Mouse (Mus musculus): ENCODE measurements around the gene Ubash3b.

DNA sequence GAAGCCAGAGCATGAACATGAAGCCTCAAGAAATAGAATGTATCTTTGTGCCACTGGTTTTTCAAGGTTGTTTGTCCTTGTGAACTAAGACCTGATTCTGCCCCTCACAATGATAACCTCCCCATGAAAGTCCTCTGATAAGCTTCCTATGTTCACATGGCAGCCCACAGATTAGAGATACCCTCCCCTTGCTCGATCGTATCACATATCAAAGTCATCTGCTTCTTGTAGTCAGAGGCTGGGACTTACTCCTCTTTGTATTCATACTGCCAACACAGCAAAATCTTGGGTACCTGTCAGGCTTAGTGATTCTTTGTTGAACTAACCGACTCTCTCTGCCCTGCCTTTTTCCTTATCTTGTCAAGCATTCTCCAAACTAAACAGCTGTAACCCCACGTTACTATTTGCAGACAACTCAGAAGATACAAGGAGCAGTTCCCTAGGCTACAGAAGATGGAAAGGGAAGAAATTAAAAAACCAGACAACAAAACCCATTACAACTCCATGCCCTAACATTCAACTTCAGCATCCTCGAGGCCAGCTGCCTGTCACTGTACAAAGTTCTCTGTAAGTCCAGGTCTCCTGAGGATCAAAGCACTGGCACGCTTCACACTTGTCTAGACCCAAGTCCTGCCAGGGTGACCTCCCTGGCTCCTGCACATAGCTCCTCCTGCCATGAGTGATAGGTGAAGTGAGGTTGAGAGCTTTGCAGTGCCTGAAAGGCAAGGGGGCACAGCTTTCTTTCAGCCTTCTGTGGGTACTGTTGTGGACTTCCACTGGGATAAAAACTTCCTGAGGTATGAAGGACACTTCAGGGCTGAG, 22.3 kb downstream of the Ubash3b start:
- TF ChIP-seq CTCF (IDR thresholded peaks at IDR 0.05; ENCODE audit: extremely low read depth, insufficient read depth, low read length) (no peak), POLR2A (IDR thresholded peaks at IDR 0.05; ENCODE audit: extremely low read depth, insufficient read depth, low read length) (no peak)
